Mouse (Mus musculus): ENCODE results near the gene 2310007B03Rik. TPM values are rescaled to one million over a fixed set of nuclear protein-coding genes. Genes with fewer than 3 reads are reported as not detected.

The 2310007B03Rik gene
- polyA plus RNA-seq (2014; fragmentation: Illumina TruSeq; extraction: RNeasy Lipid Tissue Mini Kit (QIAGEN cat#74804); ENCODE audit: low read depth, low replicate concordance): 2.5 TPM

GRCm38 (mm10) chr1:93160501-93161133 is at the start of gene 2310007B03Rik:
TSS of gene 2310007B03Rik (minus strand) at chr1:93160948.

GRCm38 (mm10) chr1:93168295-93168775 is 7.6 kb upstream of the 2310007B03Rik start, which contains the start of gene Crocc2:
TSS of gene Crocc2 (plus strand) at chr1:93168725.

GRCm38 (mm10) chr1:93135036-93135526 is 25.7 kb downstream of the 2310007B03Rik start, which contains the start of gene Agxt:
TSS of gene Agxt (plus strand) at chr1:93135240.

GRCm38 (mm10) chr1:93101571-93102061 is 59.1 kb downstream of the 2310007B03Rik start, which contains the start of gene Kif1a:
TSS of gene Kif1a (minus strand) at chr1:93101951.

Other genes starting within 250 kb of the 2310007B03Rik start
- 4.4 TPM for gene Capn10, start 226.6 kb downstream of the 2310007B03Rik start, polyA plus RNA-seq (2014; fragmentation: Illumina TruSeq; extraction: RNeasy Lipid Tissue Mini Kit (QIAGEN cat#74804); ENCODE audit: low read depth, low replicate concordance)
- gene Gpr35, start 210.1 kb downstream of the 2310007B03Rik start, polyA plus RNA-seq (2014; fragmentation: Illumina TruSeq; extraction: RNeasy Lipid Tissue Mini Kit (QIAGEN cat#74804); ENCODE audit: low read depth, low replicate concordance): 24.0 TPM
- not detected for gene Aqp12, start 154.6 kb downstream of the 2310007B03Rik start, polyA plus RNA-seq (2014; fragmentation: Illumina TruSeq; extraction: RNeasy Lipid Tissue Mini Kit (QIAGEN cat#74804); ENCODE audit: low read depth, low replicate concordance)
- gene Kif1a, start 59.0 kb downstream of the 2310007B03Rik start, polyA plus RNA-seq (2014; fragmentation: Illumina TruSeq; extraction: RNeasy Lipid Tissue Mini Kit (QIAGEN cat#74804); ENCODE audit: low read depth, low replicate concordance): 0.73 TPM
- not detected for gene Agxt, start 25.7 kb downstream of the 2310007B03Rik start, polyA plus RNA-seq (2014; fragmentation: Illumina TruSeq; extraction: RNeasy Lipid Tissue Mini Kit (QIAGEN cat#74804); ENCODE audit: low read depth, low replicate concordance)
- not detected for gene Crocc2, start 7.8 kb upstream of the 2310007B03Rik start, polyA plus RNA-seq (2014; fragmentation: Illumina TruSeq; extraction: RNeasy Lipid Tissue Mini Kit (QIAGEN cat#74804); ENCODE audit: low read depth, low replicate concordance)
- gene Sned1, start 74.9 kb upstream of the 2310007B03Rik start, polyA plus RNA-seq (2014; fragmentation: Illumina TruSeq; extraction: RNeasy Lipid Tissue Mini Kit (QIAGEN cat#74804); ENCODE audit: low read depth, low replicate concordance): 27.8 TPM
- gene Mterf4, start 145.0 kb upstream of the 2310007B03Rik start, polyA plus RNA-seq (2014; fragmentation: Illumina TruSeq; extraction: RNeasy Lipid Tissue Mini Kit (QIAGEN cat#74804); ENCODE audit: low read depth, low replicate concordance): 17.4 TPM
- gene Ppp1r7, start 181.9 kb upstream of the 2310007B03Rik start, polyA plus RNA-seq (2014; fragmentation: Illumina TruSeq; extraction: RNeasy Lipid Tissue Mini Kit (QIAGEN cat#74804); ENCODE audit: low read depth, low replicate concordance): 84.3 TPM
- 1.7 TPM for gene Pask, start 182.5 kb upstream of the 2310007B03Rik start, polyA plus RNA-seq (2014; fragmentation: Illumina TruSeq; extraction: RNeasy Lipid Tissue Mini Kit (QIAGEN cat#74804); ENCODE audit: low read depth, low replicate concordance)
- gene Ano7, start 213.0 kb upstream of the 2310007B03Rik start, polyA plus RNA-seq (2014; fragmentation: Illumina TruSeq; extraction: RNeasy Lipid Tissue Mini Kit (QIAGEN cat#74804); ENCODE audit: low read depth, low replicate concordance): 34.6 TPM